ENCODE assay signal across 7 mouse cellular contexts in genomic region chr11:103016930-103017329, GRCm38 (mm10). TPM values are rescaled to one million over a fixed set of nuclear protein-coding genes. Genes with fewer than 3 reads are reported as not detected.
A peak's percentile ranks its signal among the peaks of the same experiment; 100 is the strongest.
DNase-seq lines count a peak whose midpoint lies in the region; ATAC-seq lines count a peak whose summit lies in the region.

No protein-coding gene starts in this region.

- ATAC-seq in granulocyte monocyte progenitor cell, adult 5-6 weeks (replicated peaks; ENCODE audit: poor library complexity, severe bottlenecking), result peak; percentile 100
- ATAC-seq in midbrain, embryonic 13.5 days, result peak; percentile 99

- no peaks in the 10 kb centered on the region for H3K9me3 ChIP-seq in limb, embryonic 10.5 days (replicated peaks)
- no peaks in the 10 kb centered on the region for H3K9me3 ChIP-seq in midbrain, embryonic 13.5 days

- H3K9ac ChIP-seq in midbrain, embryonic 13.5 days (replicated peaks), result peak overlapping the region; percentile 86

- H3K27me3 ChIP-seq in limb, embryonic 10.5 days (ENCODE audit: low read depth, poor library complexity, severe bottlenecking), result no peaks in the 10 kb centered on the region
- H3K27me3 ChIP-seq in midbrain, embryonic 13.5 days, result no peaks in the 10 kb centered on the region

- H3K27ac ChIP-seq in limb, embryonic 10.5 days, result peak overlapping the region; percentile 97
- H3K27ac ChIP-seq in midbrain, embryonic 13.5 days, result peak overlapping the region; percentile 95

- H3K36me3 ChIP-seq in limb, embryonic 10.5 days, result peaks cover 37% of the 10 kb centered on the region
- peaks cover 11% of the 10 kb centered on the region for H3K36me3 ChIP-seq in midbrain, embryonic 13.5 days

- H3K4me2 ChIP-seq in midbrain, embryonic 13.5 days (replicated peaks), result peak overlapping the region; percentile 61

- peak overlapping the region; percentile 80 for H3K4me3 ChIP-seq in limb, embryonic 10.5 days
- H3K4me3 ChIP-seq in midbrain, embryonic 13.5 days (replicated peaks), result peak overlapping the region; percentile 80

- WGBS in limb, embryonic 10.5 days, result under 1% methylated on average over 41 of the region's 41 CpGs
- under 1% methylated on average over 41 of the region's 41 CpGs for whole genome bisulfite sequencing in midbrain, embryonic 13.5 days

- H3K4me1 ChIP-seq in limb, embryonic 10.5 days, result peaks cover 18% of the 10 kb centered on the region
- peaks cover 24% of the 10 kb centered on the region for H3K4me1 ChIP-seq in midbrain, embryonic 13.5 days (replicated peaks)

- peak; percentile 96 for DNase-seq in adrenal gland, adult 8-10 months
- peak; percentile 97 for DNase-seq in embryo, embryonic 9.5 days (ENCODE audit: extremely low spot score)
- DNase-seq in kidney, adult 11 months, result peak; percentile 97
- peak; percentile 99 for DNase-seq in limb, embryonic 10.5 days (ENCODE audit: low spot score)
- peak; percentile 96 for DNase-seq in spleen, adult 12 weeks (ENCODE audit: low spot score)

RNA-seq across cellular contexts. Expression of gene Nmt1, which starts 11.1 kb away (rescaled TPM):
- 100 to 1,000 TPM; 102 to 113 (median 109) TPM for total RNA-seq in adrenal gland, adult 8-10 months (2022)
- total RNA-seq in granulocyte monocyte progenitor cell, adult 5-6 weeks (2014; fragmentation: Nextera tagmentation), result 39.2 and 44.9 TPM in 2 replicates
- 54.1 and 58.9 TPM in 2 replicates for total RNA-seq in granulocyte monocyte progenitor cell, adult 5-6 weeks (2017)
- 60.5 and 63.1 TPM in 2 replicates for polyA plus RNA-seq in limb, embryonic 10.5 days (2016; fragmentation: Nextera tagmentation; extraction: Ambion mirVana)
- polyA plus RNA-seq in midbrain, embryonic 13.5 days (2015; fragmentation: Nextera tagmentation; extraction: Ambion mirVana), result 45.2 and 49.9 TPM in 2 replicates

RNA-seq across cellular contexts. Expression of gene Dcakd, which starts 11.2 kb away (rescaled TPM):
- total RNA-seq in adrenal gland, adult 8-10 months (2022), result 10 to 100 TPM; 64.3 to 89.6 (median 75.5) TPM
- total RNA-seq in granulocyte monocyte progenitor cell, adult 5-6 weeks (2014; fragmentation: Nextera tagmentation), result 30.5 and 40.9 TPM in 2 replicates
- total RNA-seq in granulocyte monocyte progenitor cell, adult 5-6 weeks (2017), result 14.3 and 17.0 TPM in 2 replicates
- polyA plus RNA-seq in limb, embryonic 10.5 days (2016; fragmentation: Nextera tagmentation; extraction: Ambion mirVana), result 260 and 269 TPM in 2 replicates
- polyA plus RNA-seq in midbrain, embryonic 13.5 days (2015; fragmentation: Nextera tagmentation; extraction: Ambion mirVana), result 177 and 178 TPM in 2 replicates

Comparison
In these comparisons a context has a peak if more than half of its experiments do, and no peak if none do; other contexts are left out.
1. Peak in every context shown above with its lines: DNase-seq, ATAC-seq, H3K4me3 ChIP-seq and H3K27ac ChIP-seq.